Mouse (Mus musculus) MEL (cell line): ENCODE measurements around the gene Lrp6. TPM values are rescaled to one million over a fixed set of nuclear protein-coding genes. Genes with fewer than 3 reads are reported as not detected.

ENCODE experiments used
- DNase-seq: peaks from one replicate; pipeline ENCODE4 v3.0.0; 2011; ENCODE audit warnings: low read depth, low spot score
- H3K27ac ChIP-seq: 2 replicates; pipeline ENCODE4 v1.5.1; 2012; ENCODE audit warnings: low read depth, mild to moderate bottlenecking, control low read depth, low read length, moderate library complexity; ENCODE audit not compliant: control insufficient read depth
- H3K27me3 ChIP-seq, 2 experiments: fragments of 150-350 bp in 1 of 2; sonication (generic) in 1 of 2; 2 replicates each; pipeline ENCODE4 v1.6.1; 2012; ENCODE audit warnings: low read length in 2 of 2, mild to moderate bottlenecking in 2 of 2, improper control_type of control experiment in 1 of 2, moderate library complexity in 1 of 2; ENCODE audit not compliant: insufficient read depth in 2 of 2, control insufficient read depth in 1 of 2
- H3K36me3 ChIP-seq, 2 experiments: 2 replicates each; pipeline ENCODE4 v1.6.1; 2012 to 2014; ENCODE audit warnings: low read length in 2 of 2, improper control_type of control experiment in 1 of 2, inconsistent platforms in 1 of 2, mild to moderate bottlenecking in 1 of 2; ENCODE audit not compliant: insufficient read depth in 2 of 2, control insufficient read depth in 1 of 2
- H3K4me1 ChIP-seq, 2 experiments: fragments of 150-350 bp in 1 of 2; sonication (generic) in 1 of 2; 2 replicates each; pipeline ENCODE4 v1.6.1; 2012; ENCODE audit warnings: low read length in 2 of 2, improper control_type of control experiment in 1 of 2, mild to moderate bottlenecking in 1 of 2; ENCODE audit not compliant: insufficient read depth in 2 of 2, control insufficient read depth in 1 of 2
- H3K4me3 ChIP-seq, 2 experiments: fragments of 150-350 bp in 1 of 2; sonication (generic) in 1 of 2; 2 replicates each; pipeline ENCODE4 v1.5.1; 2012; ENCODE audit warnings: low read depth in 2 of 2, low read length in 2 of 2, mild to moderate bottlenecking in 2 of 2, moderate library complexity in 2 of 2, control low read depth in 1 of 2, improper control_type of control experiment in 1 of 2; ENCODE audit not compliant: control insufficient read depth in 1 of 2, insufficient read depth in 1 of 2
- H3K79me2 ChIP-seq: 2 replicates; pipeline ENCODE4 v1.6.1; 2012; ENCODE audit warnings: mild to moderate bottlenecking, low read length, moderate library complexity; ENCODE audit not compliant: control insufficient read depth, poor library complexity, insufficient read depth
- H3K9ac ChIP-seq: 2 replicates; pipeline ENCODE4 v1.6.1; 2012; ENCODE audit warnings: low read depth, mild to moderate bottlenecking, control low read depth, low read length, moderate library complexity; ENCODE audit not compliant: control insufficient read depth, poor library complexity, severe bottlenecking
- H3K9me3 ChIP-seq: fragments of 150-350 bp; sonication (generic); replicated peaks from 2 replicates; pipeline ENCODE4 v1.6.1; 2012; ENCODE audit warnings: mild to moderate bottlenecking, low read length, improper control_type of control experiment, moderate library complexity; ENCODE audit not compliant: insufficient read depth
- BHLHE40 ChIP-seq: IDR thresholded peaks from 2 replicates; pipeline ENCODE4 v1.6.1; 2012; ENCODE audit warnings: low read depth, mild to moderate bottlenecking, inconsistent platforms, low read length, improper control_type of control experiment, borderline replicate concordance
- CHD2 ChIP-seq: IDR thresholded peaks from 2 replicates; pipeline ENCODE4 v1.6.1; 2011; ENCODE audit warnings: low read length, improper control_type of control experiment
- CTCF ChIP-seq, 3 experiments: IDR thresholded peaks in 2 of 3; conservative IDR thresholded peaks in 1 of 3; 2 replicates each; pipeline ENCODE4 v1.5.1; 2011 to 2012; ENCODE audit warnings: low read length in 3 of 3, low read depth in 2 of 3, mild to moderate bottlenecking in 2 of 3, improper control_type of control experiment in 1 of 3, inconsistent platforms in 1 of 3, mixed read lengths in 1 of 3, moderate library complexity in 1 of 3; ENCODE audit not compliant: control insufficient read depth in 1 of 3, insufficient read depth in 1 of 3, poor library complexity in 1 of 3, severe bottlenecking in 1 of 3
- E2F4 ChIP-seq: IDR thresholded peaks from 2 replicates; pipeline ENCODE4 v1.6.1; 2011; ENCODE audit warnings: low read depth, low read length, improper control_type of control experiment, borderline replicate concordance
- EP300 ChIP-seq, 2 experiments: IDR thresholded peaks; 2 replicates each; pipeline ENCODE4 v1.6.1; 2011; ENCODE audit warnings: improper control_type of control experiment in 2 of 2, low read length in 2 of 2, low read depth in 1 of 2, mild to moderate bottlenecking in 1 of 2
- GABPA ChIP-seq: IDR thresholded peaks from 2 replicates; pipeline ENCODE4 v1.6.1; 2012; ENCODE audit warnings: low read depth, mild to moderate bottlenecking, inconsistent platforms, low read length, improper control_type of control experiment, moderate library complexity
- GATA1 ChIP-seq: IDR thresholded peaks from 2 replicates; pipeline ENCODE4 v1.6.1; 2011; ENCODE audit warnings: low read depth, low read length, improper control_type of control experiment
- JUND ChIP-seq: IDR thresholded peaks from 2 replicates; pipeline ENCODE4 v1.6.1; 2011; ENCODE audit warnings: low read depth, mild to moderate bottlenecking, improper control_type of control experiment, low read length
- MAFK ChIP-seq: IDR thresholded peaks from 2 replicates; pipeline ENCODE4 v1.6.1; 2011; ENCODE audit warnings: low read depth, mild to moderate bottlenecking, low read length, improper control_type of control experiment, borderline replicate concordance
- MAX ChIP-seq: IDR thresholded peaks from 2 replicates; pipeline ENCODE4 v1.6.1; 2011; ENCODE audit warnings: low read length, improper control_type of control experiment
- MAZ ChIP-seq: IDR thresholded peaks from 2 replicates; pipeline ENCODE4 v1.6.1; 2012; ENCODE audit warnings: low read depth, mild to moderate bottlenecking, inconsistent platforms, low read length, improper control_type of control experiment
- MEF2A ChIP-seq: IDR thresholded peaks from 2 replicates; pipeline ENCODE4 v1.6.1; 2014; ENCODE audit warnings: low read depth, mild to moderate bottlenecking, inconsistent platforms, low read length, improper control_type of control experiment; ENCODE audit not compliant: poor library complexity, insufficient replicate concordance, severe bottlenecking; ENCODE audit errors: extremely low read depth
- MYB ChIP-seq: IDR thresholded peaks from 2 replicates; pipeline ENCODE4 v1.6.1; 2011; ENCODE audit warnings: mild to moderate bottlenecking, low read depth, low read length, improper control_type of control experiment
- MYC ChIP-seq: IDR thresholded peaks from 2 replicates; pipeline ENCODE4 v1.6.1; 2011; ENCODE audit warnings: low read depth, mild to moderate bottlenecking, low read length, improper control_type of control experiment, moderate library complexity
- NELFE ChIP-seq: IDR thresholded peaks from 2 replicates; pipeline ENCODE4 v1.6.1; 2011; ENCODE audit warnings: low read depth, low read length, improper control_type of control experiment
- POLR2AphosphoS2 ChIP-seq: IDR thresholded peaks from 2 replicates; pipeline ENCODE4 v1.6.1; 2011; ENCODE audit warnings: low read length, improper control_type of control experiment
- POLR2AphosphoS5 ChIP-seq: IDR thresholded peaks from 2 replicates; pipeline ENCODE4 v1.6.1; 2012; ENCODE audit warnings: low read depth, borderline replicate concordance, mild to moderate bottlenecking, inconsistent platforms, low read length, moderate library complexity, mixed read lengths
- RAD21 ChIP-seq: IDR thresholded peaks from 2 replicates; pipeline ENCODE4 v1.6.1; 2011; ENCODE audit warnings: mild to moderate bottlenecking, low read depth, low read length, improper control_type of control experiment
- RCOR1 ChIP-seq: IDR thresholded peaks from 2 replicates; pipeline ENCODE4 v1.6.1; 2012; ENCODE audit warnings: low read depth, mild to moderate bottlenecking, inconsistent platforms, low read length, improper control_type of control experiment
- SIN3A ChIP-seq: IDR thresholded peaks from 2 replicates; pipeline ENCODE4 v1.6.1; 2012; ENCODE audit warnings: low read length, improper control_type of control experiment, inconsistent platforms
- SMC3 ChIP-seq: IDR thresholded peaks from 2 replicates; pipeline ENCODE4 v1.6.1; 2011; ENCODE audit warnings: low read depth, low read length, improper control_type of control experiment
- TAL1 ChIP-seq: IDR thresholded peaks from 2 replicates; pipeline ENCODE4 v1.6.1; 2012; ENCODE audit warnings: mild to moderate bottlenecking, inconsistent platforms, low read length, moderate library complexity, mixed read lengths
- TBP ChIP-seq: IDR thresholded peaks from 2 replicates; pipeline ENCODE4 v1.8.0; 2011; ENCODE audit warnings: low read depth, low read length, improper control_type of control experiment
- TCF12 ChIP-seq: IDR thresholded peaks from 2 replicates; pipeline ENCODE4 v1.6.1; 2014; ENCODE audit warnings: low read depth, mild to moderate bottlenecking, inconsistent platforms, low read length, improper control_type of control experiment, moderate library complexity
- UBTF ChIP-seq: IDR thresholded peaks from 2 replicates; pipeline ENCODE4 v1.6.1; 2012; ENCODE audit warnings: low read depth, mild to moderate bottlenecking, inconsistent platforms, low read length, improper control_type of control experiment, moderate library complexity, borderline replicate concordance; ENCODE audit not compliant: insufficient read depth
- USF1 ChIP-seq: IDR thresholded peaks from 2 replicates; pipeline ENCODE4 v1.6.1; 2014; ENCODE audit warnings: low read depth, mild to moderate bottlenecking, inconsistent platforms, low read length, improper control_type of control experiment, moderate library complexity
- USF2 ChIP-seq, 2 experiments: IDR thresholded peaks; 2 replicates each; pipeline ENCODE4 v1.6.1; 2011 to 2012; ENCODE audit warnings: improper control_type of control experiment in 2 of 2, low read length in 2 of 2, borderline replicate concordance in 1 of 2, inconsistent platforms in 1 of 2, low read depth in 1 of 2, mild to moderate bottlenecking in 1 of 2; ENCODE audit not compliant: insufficient read depth in 1 of 2
- ZC3H11A ChIP-seq: IDR thresholded peaks from 2 replicates; pipeline ENCODE4 v1.6.1; 2012; ENCODE audit warnings: low read depth, mild to moderate bottlenecking, inconsistent platforms, low read length, improper control_type of control experiment
- ZMIZ1 ChIP-seq: IDR thresholded peaks from 2 replicates; pipeline ENCODE4 v1.6.1; 2012; ENCODE audit warnings: low read depth, mild to moderate bottlenecking, inconsistent platforms, low read length, improper control_type of control experiment, moderate library complexity
- ZNF384 ChIP-seq: IDR thresholded peaks from 2 replicates; pipeline ENCODE4 v1.6.1; 2012; ENCODE audit warnings: low read depth, mild to moderate bottlenecking, inconsistent platforms, low read length, improper control_type of control experiment
- polyA plus RNA-seq, 2 experiments: library from polyadenylated mRNA; stranded (reverse) in 1 of 2; unstranded in 1 of 2; fragments of >175 nt in 1 of 2; fragments of >200 nt in 1 of 2; gene quantifications; 2 replicates each; pipeline versions ENCODE4 v1.2.1 to v1.2.4; 2012; ENCODE audit warnings: low replicate concordance in 2 of 2, low read depth in 1 of 2; ENCODE audit not compliant: insufficient read length in 2 of 2, insufficient read depth in 1 of 2, missing spikeins in 1 of 2
- total RNA-seq: library from RNA; depleted of rRNA; stranded (reverse); fragments of 300-350 nt; gene quantifications from 2 replicates; pipeline ENCODE4 v1.2.3, GENCODE M21; 2012

Gene Lrp6
- total and polyA plus RNA-seq, 3 experiments, result 13.1 to 25.7 (median 17.2) TPM

GRCm38 (mm10) chr6:134450661-134451119, 116.1 kb downstream of the Lrp6 start:
- no peaks in the 10 kb centered on the region for H3K79me2 ChIP-seq
- H3K27ac ChIP-seq, result no peak overlapping the region
- H3K9me3 ChIP-seq, result no peaks in the 10 kb centered on the region
- H3K4me3 ChIP-seq, result no peak overlapping the region
- DNase-seq, result no peak
- peaks cover 0 to 8% of the 10 kb centered on the region in 2 experiments; a peak in 2 of 4 replicates for H3K36me3 ChIP-seq
- H3K27me3 ChIP-seq, result no peaks in the 10 kb centered on the region
- H3K4me1 ChIP-seq, result no peaks in the 10 kb centered on the region; a peak in 1 of 4 replicates
- H3K9ac ChIP-seq, result no peak overlapping the region
- TF ChIP-seq BHLHE40 (no peak), CTCF (IDR thresholded peaks at IDR 0.05 in 2 of 3, conservative IDR thresholded peaks at IDR 0.05 in 1 of 3; ENCODE audit: control insufficient read depth in 1 of 3, insufficient read depth in 1 of 3, low read depth in 2 of 3, low read length in 3 of 3, poor library complexity in 1 of 3, severe bottlenecking in 1 of 3) (no peak), MEF2A (no peak), E2F4 (no peak), POLR2AphosphoS5 (no peak), SIN3A (no peak), TCF12 (no peak), ZC3H11A (no peak), ZMIZ1 (no peak), JUND (no peak), USF1 (no peak), MYB (no peak), MYC (no peak), USF2 (IDR thresholded peaks at IDR 0.05; ENCODE audit: borderline replicate concordance in 1 of 2, insufficient read depth in 1 of 2, low read depth in 1 of 2, low read length in 2 of 2) (no peak), ZNF384 (no peak), UBTF (no peak), SMC3 (no peak), POLR2AphosphoS2 (no peak), CHD2 (no peak)

- Histone ChIP-seq H3K27ac (no peak overlapping the region), H3K9me3 (no peaks in the 10 kb centered on the region), H3K27me3 (no peaks in the 10 kb centered on the region), H3K79me2 (no peaks in the 10 kb centered on the region), H3K36me3 (peaks cover 0 to 8% of the 10 kb centered on the region in 2 experiments; a peak in 2 of 4 replicates), H3K4me3 (no peak overlapping the region), H3K4me1 (no peaks in the 10 kb centered on the region; a peak in 1 of 4 replicates), H3K9ac (no peak overlapping the region)
- no peak for DNase-seq
- TF ChIP-seq EP300 (IDR thresholded peaks at IDR 0.05; ENCODE audit: low read depth in 1 of 2, low read length in 2 of 2) (no peak), MEF2A (no peak), CTCF (IDR thresholded peaks at IDR 0.05 in 2 of 3, conservative IDR thresholded peaks at IDR 0.05 in 1 of 3; ENCODE audit: control insufficient read depth in 1 of 3, insufficient read depth in 1 of 3, low read depth in 2 of 3, low read length in 3 of 3, poor library complexity in 1 of 3, severe bottlenecking in 1 of 3) (no peak), GABPA (no peak), TBP (no peak), ZMIZ1 (no peak), MAX (no peak), E2F4 (no peak), MAFK (no peak), MAZ (no peak), ZNF384 (no peak), GATA1 (no peak), RAD21 (no peak), USF1 (no peak), TAL1 (no peak), RCOR1 (no peak), NELFE (no peak), USF2 (IDR thresholded peaks at IDR 0.05; ENCODE audit: borderline replicate concordance in 1 of 2, insufficient read depth in 1 of 2, low read depth in 1 of 2, low read length in 2 of 2) (no peak), POLR2AphosphoS5 (no peak), CHD2 (no peak)
Observed at GRCm38 (mm10) chr6:134449958-134450357, 116.8 kb downstream of the Lrp6 start.
